Mouse (Mus musculus) embryo, embryonic 10.5 days (tissue): Measurements from ENCODE around the gene Ppp1r3f.
A peak's percentile ranks its signal among the peaks of the same experiment; 100 is the strongest.

ENCODE experiments used
- DNase-seq: peaks from one replicate; pipeline ENCODE4 v3.0.0-alpha.2; 2015; ENCODE audit warnings: low spot score

Gene Ppp1r3f

DNA sequence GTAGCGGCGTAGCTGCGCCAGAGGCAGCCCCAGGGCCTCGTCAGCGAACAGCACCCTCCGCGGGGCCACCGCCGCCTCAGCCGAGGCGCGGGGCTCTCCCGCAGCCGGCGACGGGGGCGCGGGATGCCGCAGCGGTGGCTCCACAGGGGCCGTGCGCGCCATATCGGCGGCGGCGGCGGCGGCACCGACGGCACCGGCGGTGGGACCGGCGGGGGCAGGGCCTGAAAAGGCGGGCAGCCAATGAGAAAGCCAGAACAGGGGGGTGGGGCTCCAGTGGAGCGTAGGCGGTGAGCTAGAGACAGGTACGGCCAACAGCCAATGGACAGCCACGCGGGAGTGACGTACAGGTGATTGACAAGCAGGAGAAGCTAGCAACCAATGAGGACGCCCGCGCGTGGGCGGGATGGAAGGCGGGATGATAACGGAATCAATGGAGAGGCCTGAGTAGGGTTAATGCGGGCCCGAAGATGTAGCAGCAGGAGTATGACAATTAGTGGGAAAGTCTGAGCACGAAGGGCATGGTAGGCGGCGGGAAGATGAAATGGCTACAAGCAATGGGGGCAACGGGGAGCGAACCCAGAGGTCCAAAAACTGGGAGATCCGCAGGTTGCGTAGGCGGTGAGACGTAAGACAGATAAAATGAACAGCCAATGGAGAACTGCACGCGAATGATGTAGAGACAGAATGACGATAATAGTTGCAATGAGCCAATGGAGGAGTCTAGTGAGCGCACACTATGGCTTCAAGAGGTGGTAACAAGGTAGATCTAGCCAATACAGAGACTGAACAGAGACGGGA is at the start of gene Ppp1r3f:
Gene Ppp1r3f (minus strand): TSS at position 197 of the 798 bp plus-strand sequence.
- DNase-seq = peak; percentile 94

- DNase-seq = no peak
Observed at GRCm38 (mm10) chrX:7617889-7618551, 43.9 kb upstream of the Ppp1r3f start.

DNA sequence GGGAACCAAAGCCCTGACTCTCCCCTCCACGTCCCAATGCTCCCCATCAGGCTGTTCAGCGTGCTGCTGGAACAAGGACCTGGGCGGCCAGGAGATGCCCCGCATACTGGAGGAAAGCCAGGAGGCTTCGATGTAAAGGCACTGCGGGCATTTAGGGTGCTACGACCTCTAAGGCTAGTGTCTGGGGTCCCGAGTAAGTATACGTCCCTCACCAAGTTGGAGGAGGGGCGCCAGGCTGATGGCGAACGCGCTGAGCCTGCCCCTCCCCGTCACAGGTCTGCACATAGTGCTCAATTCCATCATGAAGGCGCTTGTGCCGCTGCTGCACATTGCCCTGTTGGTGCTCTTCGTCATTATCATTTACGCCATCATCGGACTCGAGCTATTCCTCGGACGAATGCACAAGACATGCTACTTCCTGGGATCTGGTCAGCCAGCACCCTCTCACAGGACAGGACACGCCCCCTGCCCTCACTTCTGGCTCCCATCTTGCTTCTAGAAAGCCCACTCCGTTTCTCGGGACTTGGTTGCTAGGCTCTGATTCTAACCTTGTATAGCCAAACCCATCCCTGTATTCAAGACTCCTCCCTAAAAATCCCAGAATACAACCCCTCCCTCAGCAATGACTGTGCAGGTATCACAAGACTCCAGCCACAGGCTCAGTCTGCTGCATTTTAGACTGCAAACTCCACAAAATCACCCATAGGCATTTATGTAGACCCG is 36.6 kb upstream of the Ppp1r3f start:
- peak; percentile 23 for DNase-seq

- no peak for DNase-seq
Observed at GRCm38 (mm10) chrX:7610035-7610434, 36.0 kb upstream of the Ppp1r3f start.

GRCm38 (mm10) chrX:7606783-7607182 is 32.7 kb upstream of the Ppp1r3f start, which contains the start of gene Cacna1f:
Cacna1f (plus strand) TSS chrX:7607083.
- DNase-seq = no peak

DNA sequence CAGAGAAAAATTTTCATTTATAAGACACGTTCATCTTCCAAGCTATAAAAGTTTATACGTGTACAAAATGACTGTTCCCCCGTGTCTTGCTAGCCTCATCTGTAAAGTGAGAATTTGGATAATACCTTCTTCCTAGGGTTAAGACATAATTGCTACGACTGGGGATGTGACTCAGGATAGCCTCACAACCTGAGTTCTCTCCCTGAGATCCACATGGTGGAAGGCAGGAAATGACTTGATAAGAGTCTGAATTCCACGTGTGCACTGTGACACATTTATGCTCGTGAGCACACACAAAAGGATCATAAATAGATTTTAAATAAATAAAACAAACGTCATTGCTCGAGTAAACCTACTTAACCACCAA is 31.5 kb upstream of the Ppp1r3f start:
- no peak for DNase-seq

GRCm38 (mm10) chrX:7604879-7605574 is 30.9 kb upstream of the Ppp1r3f start, which contains the start of gene Ccdc22:
Ccdc22 (minus strand) TSS chrX:7605517.
- DNase-seq = peak; percentile 91

DNA sequence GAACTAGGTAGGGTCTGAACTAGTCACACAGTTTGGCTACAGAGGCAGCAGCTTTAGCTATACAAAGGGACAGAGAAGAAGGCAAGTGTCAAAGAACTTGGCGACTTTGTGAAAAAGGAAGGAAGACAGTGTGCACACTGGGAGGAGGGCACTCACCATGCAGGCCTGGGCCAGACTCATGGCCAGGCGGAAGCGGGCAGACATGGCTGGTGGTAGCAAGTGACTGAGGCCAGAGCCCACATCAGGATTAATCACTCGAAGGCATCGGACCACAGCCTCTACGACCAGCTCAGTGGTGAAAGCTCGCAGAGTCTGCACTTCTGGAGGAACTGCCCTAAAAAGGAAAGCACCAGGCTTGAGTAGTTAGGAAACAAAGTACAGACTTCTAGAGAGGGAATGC is 29.9 kb upstream of the Ppp1r3f start:
- DNase-seq = no peak

GRCm38 (mm10) chrX:7595371-7595770 is 21.3 kb upstream of the Ppp1r3f start:
- no peak for DNase-seq

DNA sequence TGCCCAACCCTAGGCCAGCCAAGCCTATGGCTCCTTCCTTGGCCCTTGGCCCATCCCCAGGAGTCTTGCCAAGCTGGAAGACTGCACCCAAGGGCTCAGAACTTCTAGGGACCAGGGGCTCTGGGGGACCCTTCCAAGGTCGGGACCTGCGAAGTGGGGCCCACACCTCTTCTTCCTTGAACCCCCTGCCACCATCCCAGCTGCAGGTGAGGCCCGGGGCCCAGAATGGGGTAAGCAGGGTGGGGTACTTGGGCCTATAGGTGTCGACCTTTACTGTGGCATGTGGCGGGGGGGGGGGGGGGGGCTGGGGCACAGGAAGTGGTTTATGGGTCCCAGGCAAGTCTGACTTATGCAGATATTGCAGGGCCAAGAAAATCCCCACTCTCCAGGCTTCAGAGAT is 12.3 kb upstream of the Ppp1r3f start:
- DNase-seq = no peak

DNA sequence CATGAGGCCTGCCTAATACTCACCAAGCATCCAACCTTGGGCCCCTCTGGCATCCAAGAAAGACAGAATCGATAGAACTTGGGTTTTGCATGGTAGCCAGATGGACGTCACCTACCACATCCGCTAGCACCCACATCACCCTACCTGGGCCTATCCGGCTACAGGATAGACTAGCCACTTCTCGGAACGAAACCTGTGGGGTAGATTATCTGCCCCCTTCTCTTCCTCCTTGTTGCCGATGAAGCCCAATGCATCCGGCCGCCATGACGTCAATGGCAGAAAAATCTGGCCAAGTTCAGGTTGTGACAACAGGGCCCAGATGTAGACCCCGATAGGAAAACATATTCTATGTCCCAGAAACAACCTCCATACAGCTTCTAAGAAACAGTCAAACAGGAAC is 9.8 kb upstream of the Ppp1r3f start:
- no peak for DNase-seq

- DNase-seq = no peak
Observed at GRCm38 (mm10) chrX:7581151-7581550, 7.1 kb upstream of the Ppp1r3f start.

DNA sequence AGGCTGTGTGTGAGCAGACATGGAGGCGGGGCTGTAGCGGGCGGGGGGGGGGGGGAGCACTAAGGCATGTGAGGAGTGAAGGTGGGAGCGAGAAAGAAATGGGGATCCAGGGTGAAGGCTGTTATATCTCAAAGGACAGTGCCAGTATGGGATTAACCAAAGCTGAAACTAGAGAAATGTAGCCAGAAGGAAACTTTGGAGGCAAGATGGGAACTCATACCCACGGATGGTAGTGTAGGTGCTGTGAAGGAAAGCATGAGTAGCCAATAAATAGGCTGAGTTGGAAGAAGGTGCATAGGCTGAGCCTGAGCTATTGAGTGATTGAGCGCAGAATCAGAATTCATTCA is 775 bp upstream of the Ppp1r3f start:
- no peak for DNase-seq

GRCm38 (mm10) chrX:7573176-7574086 is 652 bp downstream of the Ppp1r3f start, which contains the start of gene Foxp3:
Foxp3 (plus strand) TSS chrX:7573644.
- peak; percentile 50 for DNase-seq

- no peak for DNase-seq
Observed at GRCm38 (mm10) chrX:7572466-7572865, 1.6 kb downstream of the Ppp1r3f start.

- DNase-seq = no peak
Observed at GRCm38 (mm10) chrX:7571565-7572136, 2.4 kb downstream of the Ppp1r3f start.

DNA sequence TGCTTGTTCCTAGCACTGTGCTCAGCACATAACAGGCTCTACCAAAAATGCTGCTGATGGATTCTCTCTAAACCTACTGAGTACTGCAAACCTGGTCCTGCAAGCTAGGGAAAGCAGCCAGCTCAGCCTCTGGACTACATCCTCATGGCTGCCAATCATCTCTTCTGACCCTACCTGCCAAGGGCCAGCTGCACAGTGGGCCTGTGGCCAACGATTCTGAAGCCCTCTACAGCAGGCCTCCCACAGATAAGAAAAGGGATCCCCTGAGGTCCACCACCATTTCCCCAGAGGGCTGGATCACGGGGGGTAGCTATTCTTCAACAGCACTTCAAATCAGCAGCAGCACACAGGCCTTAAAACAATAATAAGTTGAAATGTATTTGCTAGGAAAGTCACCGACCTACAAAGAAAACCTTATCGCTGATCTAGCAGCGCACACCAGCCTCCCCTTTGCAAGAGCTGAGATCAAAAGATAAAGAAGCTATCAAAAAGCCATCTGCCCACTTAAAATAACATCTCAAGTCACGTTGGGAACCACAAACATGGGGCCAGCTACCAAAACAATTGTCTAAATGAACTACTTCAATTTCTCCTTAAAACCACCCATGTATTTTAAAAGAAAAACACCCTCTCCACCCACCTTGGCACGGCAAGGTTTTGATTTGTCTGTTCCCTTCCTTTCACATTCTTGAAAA is 3.5 kb downstream of the Ppp1r3f start:
- no peak for DNase-seq

DNA sequence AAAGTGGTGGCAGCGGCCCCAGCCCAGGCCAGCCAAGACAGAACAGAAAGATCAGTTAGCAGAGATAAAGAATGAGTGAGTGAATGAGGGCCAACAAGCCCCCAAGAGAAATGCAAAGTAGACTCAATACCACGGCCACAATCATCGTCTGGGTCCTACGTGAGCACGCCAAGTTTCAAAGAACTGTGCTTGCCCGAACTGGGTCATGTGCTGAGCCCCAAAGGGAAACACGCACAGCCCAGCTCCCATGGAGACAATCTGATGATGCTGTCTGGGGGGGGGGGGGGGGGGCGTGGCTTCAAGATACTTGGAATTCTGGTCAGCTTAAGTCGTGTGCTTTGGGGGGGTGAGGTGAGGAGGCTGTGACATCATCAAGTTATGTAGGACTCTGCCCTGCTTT is 6.6 kb downstream of the Ppp1r3f start:
- DNase-seq = no peak

GRCm38 (mm10) chrX:7566352-7566751 is 7.7 kb downstream of the Ppp1r3f start:
- DNase-seq = no peak

GRCm38 (mm10) chrX:7563076-7563475 is 11.0 kb downstream of the Ppp1r3f start:
- DNase-seq = no peak
